Mouse (Mus musculus) heart, embryonic 14.5 days (tissue): ENCODE measurements around the gene Zbtb1. TPM values are rescaled to one million over a fixed set of nuclear protein-coding genes. Genes with fewer than 3 reads are reported as not detected.
"Not testable (repeated sequence)": the region's sequence is repeated elsewhere in the genome, so short reads cannot be mapped to it uniquely, and the experiment has no call there.

ENCODE experiments used
- ATAC-seq: fragments of 200-750 bp; cut with Nextera tagmentation; 2 replicates; pipeline ENCODE4 v1.8.0; 2017; ENCODE audit warnings: low read depth, moderate TSS enrichment; ENCODE audit not compliant: insufficient number of reproducible peaks, insufficient read depth, low FRiP score
- H3K27ac ChIP-seq, 2 experiments: fragments of 200-500 bp in 1 of 2; fragments of 300-500 bp in 1 of 2; sonication (generic) in 1 of 2; replicated peaks in 1 of 2; 2 replicates each; pipeline ENCODE4 v1.5.1; 2012 to 2014; ENCODE audit warnings: low read depth in 2 of 2, low read length in 2 of 2, control low read depth in 1 of 2, mild to moderate bottlenecking in 1 of 2, mixed read lengths in 1 of 2; ENCODE audit not compliant: control insufficient read depth in 1 of 2, insufficient read depth in 1 of 2
- H3K27me3 ChIP-seq: fragments of 300-500 bp; sonication (generic); 2 replicates; pipeline ENCODE4 v1.6.1; 2014; ENCODE audit warnings: mild to moderate bottlenecking, low read length, control low read depth; ENCODE audit not compliant: control insufficient read depth, insufficient read depth
- H3K36me3 ChIP-seq: fragments of 300-500 bp; sonication (generic); 2 replicates; pipeline ENCODE4 v1.6.1; 2014; ENCODE audit warnings: mild to moderate bottlenecking, control low read depth, low read length, mixed read lengths; ENCODE audit not compliant: control insufficient read depth, insufficient read depth
- H3K4me1 ChIP-seq, 2 experiments: fragments of 200-500 bp in 1 of 2; fragments of 300-500 bp in 1 of 2; sonication (generic) in 1 of 2; 2 replicates each; pipeline ENCODE4 v1.6.1; 2012 to 2014; ENCODE audit warnings: low read length in 2 of 2, control low read depth in 1 of 2, mixed read lengths in 1 of 2; ENCODE audit not compliant: control insufficient read depth in 2 of 2, insufficient read depth in 2 of 2
- H3K4me2 ChIP-seq: fragments of 300-500 bp; sonication (generic); 2 replicates; pipeline ENCODE4 v1.6.1; 2014; ENCODE audit warnings: mild to moderate bottlenecking, low read length
- H3K4me3 ChIP-seq, 2 experiments: fragments of 200-500 bp in 1 of 2; fragments of 300-500 bp in 1 of 2; sonication (generic) in 1 of 2; 2 replicates each; pipeline ENCODE4 v1.5.1; 2012 to 2014; ENCODE audit warnings: low read length in 2 of 2, mild to moderate bottlenecking in 2 of 2, control low read depth in 1 of 2, low read depth in 1 of 2, moderate library complexity in 1 of 2; ENCODE audit not compliant: control insufficient read depth in 1 of 2, insufficient read depth in 1 of 2
- H3K9ac ChIP-seq: fragments of 300-500 bp; sonication (generic); 2 replicates; pipeline ENCODE4 v1.6.1; 2014; ENCODE audit warnings: mild to moderate bottlenecking, low read length
- H3K9me3 ChIP-seq: fragments of 300-500 bp; sonication (generic); 2 replicates; pipeline ENCODE4 v1.6.1; 2016; ENCODE audit warnings: low read length, control low read depth; ENCODE audit not compliant: control insufficient read depth
- WGBS: fragments of 180-500 bp; shearing (Covaris S2); extraction: QIAGEN DNeasy Blood & Tissue Kit; methylation state at CpG from one replicate; pipeline ENCODE4 v1.1.7; 2014; 5-methylcytosine and 5-hydroxymethylcytosine counted together
- polyA plus RNA-seq: library from polyadenylated mRNA; unstranded; fragments of >200 nt; fragmentation: Nextera tagmentation; extraction: Ambion mirVana; gene quantifications from 2 replicates; pipeline ENCODE4 v1.2.1, GENCODE M21; 2014

Gene Zbtb1
- polyA plus RNA-seq, 1 experiment from 2014 or later: 8.8 TPM

DNA sequence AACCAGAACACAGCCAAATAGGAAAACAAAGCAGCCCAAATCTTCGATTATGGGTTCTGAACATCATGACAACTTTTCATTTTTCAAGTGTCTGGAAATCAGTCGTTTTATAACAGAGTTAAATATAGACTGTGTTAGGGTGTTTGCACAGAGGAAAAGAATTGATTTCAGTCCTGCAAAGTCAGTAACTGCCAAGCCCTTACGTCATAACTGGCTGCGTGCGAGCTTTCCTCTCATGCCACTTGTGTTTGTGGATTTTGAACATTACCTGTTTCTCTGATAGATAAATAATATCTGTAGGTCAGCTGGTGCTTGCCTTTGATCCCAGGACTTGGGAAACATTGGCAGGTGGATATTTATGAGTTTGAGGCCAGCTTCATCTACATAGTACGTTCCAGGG lies 61.4 kb downstream of the Zbtb1 start:
- H3K9ac ChIP-seq: no peak overlapping the region
- peaks cover 15 to 21% of the 10 kb centered on the region in 2 experiments for H3K4me1 ChIP-seq
- 74% methylated on average over 6 of the region's 6 CpGs for WGBS
- no peak overlapping the region for H3K4me2 ChIP-seq
- H3K27me3 ChIP-seq: peaks cover 3% of the 10 kb centered on the region; the same call in 1 of the 2 replicates
- no peak for ATAC-seq
- no peaks in the 10 kb centered on the region for H3K36me3 ChIP-seq
- H3K9me3 ChIP-seq: no peaks in the 10 kb centered on the region
- no peak overlapping the region for H3K4me3 ChIP-seq
- H3K27ac ChIP-seq: no peak overlapping the region

DNA sequence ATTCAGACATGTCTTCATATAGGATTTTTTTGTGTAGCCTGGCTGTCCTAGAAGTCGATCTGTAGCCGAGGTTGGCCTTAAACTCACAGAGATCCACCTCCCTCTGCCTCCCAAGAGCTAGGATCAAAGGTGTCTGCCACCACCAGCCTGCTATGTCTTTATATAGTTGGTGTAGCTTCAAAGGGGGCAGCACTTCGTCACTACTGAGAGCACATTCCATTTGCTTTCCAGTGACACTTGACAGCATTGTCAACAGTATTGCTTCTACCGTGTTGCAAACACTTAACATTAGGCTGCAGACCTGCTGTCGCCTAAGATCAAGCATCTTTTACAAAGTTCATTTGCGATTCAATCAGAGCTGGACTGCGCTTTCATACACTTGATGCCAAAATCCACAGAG lies 64.0 kb downstream of the Zbtb1 start:
- Histone ChIP-seq H3K9ac (no peak overlapping the region), H3K27ac (no peak overlapping the region), H3K4me2 (peak overlapping the region; percentile 66), H3K36me3 (no peaks in the 10 kb centered on the region), H3K27me3 (peaks cover 3% of the 10 kb centered on the region; the same call in 1 of the 2 replicates), H3K4me3 (peak overlapping the region in 1 of 2 experiments; percentile 38; a peak in 2 of 4 replicates), H3K4me1 (peaks cover 15 to 21% of the 10 kb centered on the region in 2 experiments), H3K9me3 (no peaks in the 10 kb centered on the region)
- ATAC-seq: peak; percentile 48; the same call in 1 of the 2 replicates
- WGBS: 15% methylated on average over 7 of the region's 7 CpGs

DNA sequence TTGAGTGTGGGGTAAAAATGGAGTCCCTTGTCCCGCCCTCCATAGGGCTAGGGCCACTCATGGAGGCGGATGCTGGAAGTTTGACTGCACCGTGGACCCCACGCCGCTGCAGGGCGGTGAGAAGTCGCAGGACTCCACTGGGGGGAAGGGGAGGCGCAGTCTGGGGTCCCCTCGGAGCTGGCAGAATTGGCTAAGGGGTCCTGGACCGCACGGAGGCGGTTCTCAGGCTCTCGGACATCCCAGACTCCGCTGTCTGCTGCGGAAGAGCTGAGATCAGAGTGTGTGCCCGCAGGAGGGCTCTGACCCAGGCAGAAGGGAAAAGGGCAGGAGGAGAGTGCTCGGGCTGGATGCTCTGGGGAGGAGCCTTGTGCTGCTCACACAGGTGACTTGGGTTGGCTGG lies 65.0 kb downstream of the Zbtb1 start:
- H3K9ac ChIP-seq: peak overlapping the region; percentile 66
- H3K9me3 ChIP-seq: no peaks in the 10 kb centered on the region
- H3K27ac ChIP-seq: no peak overlapping the region
- 4% methylated on average over 17 of the region's 17 CpGs for WGBS
- peak overlapping the region; percentile 38 to 63 for H3K4me3 ChIP-seq
- no peaks in the 10 kb centered on the region for H3K36me3 ChIP-seq
- H3K4me1 ChIP-seq: peaks cover 15 to 21% of the 10 kb centered on the region in 2 experiments
- ATAC-seq: 0 out of 2 replicates have a peak, but pooled peaks have one; percentile 32
- H3K4me2 ChIP-seq: peak overlapping the region; percentile 66
- H3K27me3 ChIP-seq: peaks cover 3% of the 10 kb centered on the region; the same call in 1 of the 2 replicates

DNA sequence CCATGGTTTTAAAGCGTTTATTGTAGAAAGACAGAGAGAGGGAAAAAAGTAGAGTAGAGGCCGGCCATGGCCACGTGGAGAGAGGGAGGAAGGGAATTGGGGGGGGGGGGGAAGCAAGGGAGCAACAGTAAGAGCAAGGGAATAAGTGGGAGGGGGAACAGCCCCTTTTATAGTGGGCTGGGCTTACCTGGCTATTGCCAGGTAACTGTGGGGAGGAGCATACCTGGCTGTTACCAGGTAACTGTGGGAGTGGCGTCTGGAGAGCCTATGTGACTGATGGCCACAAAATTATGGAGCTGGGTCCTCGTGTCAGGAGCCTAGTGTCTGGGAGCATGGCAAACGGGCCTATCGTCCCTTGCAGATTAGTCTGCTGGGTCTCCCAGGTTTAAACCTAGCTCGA lies 65.5 kb downstream of the Zbtb1 start:
- H3K27me3 ChIP-seq: peaks cover 3% of the 10 kb centered on the region; the same call in 1 of the 2 replicates
- H3K36me3 ChIP-seq: no peaks in the 10 kb centered on the region
- no peaks in the 10 kb centered on the region for H3K9me3 ChIP-seq
- 56% methylated on average over 8 of the region's 8 CpGs for WGBS
- peak overlapping the region; percentile 38 to 63; a peak in 1 of 4 replicates for H3K4me3 ChIP-seq
- H3K27ac ChIP-seq: no peak overlapping the region
- peak overlapping the region; percentile 66 for H3K4me2 ChIP-seq
- H3K4me1 ChIP-seq: peaks cover 15 to 20% of the 10 kb centered on the region in 2 experiments
- no peak overlapping the region for H3K9ac ChIP-seq
- no peak for ATAC-seq

DNA sequence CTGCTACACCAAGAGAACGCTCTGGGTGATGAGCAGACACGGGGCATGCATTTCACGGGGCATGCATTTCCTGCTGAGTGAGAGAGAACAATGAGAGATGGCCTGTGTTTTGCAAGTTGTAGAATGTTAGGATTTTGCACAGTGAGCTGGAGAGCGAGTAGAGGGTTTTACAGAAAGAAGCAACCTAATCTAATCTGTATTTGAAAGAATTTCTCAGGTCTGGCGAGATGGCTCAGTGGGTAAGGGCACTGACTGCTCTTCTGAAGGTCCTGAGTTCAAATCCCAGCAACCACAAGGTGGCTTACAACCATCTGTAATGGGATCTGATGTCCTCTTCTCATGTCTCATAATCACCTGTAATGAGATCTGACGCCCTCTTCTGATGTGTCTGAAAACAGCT lies 73.4 kb downstream of the Zbtb1 start:
- 76% methylated on average over 6 of the region's 6 CpGs for WGBS
- not testable (repeated sequence) for ATAC-seq, H3K9me3 ChIP-seq, H3K36me3 ChIP-seq, H3K4me3 ChIP-seq, H3K27ac ChIP-seq, H3K9ac ChIP-seq, H3K27me3 ChIP-seq, H3K4me2 ChIP-seq
- H3K4me1 ChIP-seq: peaks cover 3 to 11% of the 10 kb centered on the region in 2 experiments; a peak in 2 of 4 replicates

DNA sequence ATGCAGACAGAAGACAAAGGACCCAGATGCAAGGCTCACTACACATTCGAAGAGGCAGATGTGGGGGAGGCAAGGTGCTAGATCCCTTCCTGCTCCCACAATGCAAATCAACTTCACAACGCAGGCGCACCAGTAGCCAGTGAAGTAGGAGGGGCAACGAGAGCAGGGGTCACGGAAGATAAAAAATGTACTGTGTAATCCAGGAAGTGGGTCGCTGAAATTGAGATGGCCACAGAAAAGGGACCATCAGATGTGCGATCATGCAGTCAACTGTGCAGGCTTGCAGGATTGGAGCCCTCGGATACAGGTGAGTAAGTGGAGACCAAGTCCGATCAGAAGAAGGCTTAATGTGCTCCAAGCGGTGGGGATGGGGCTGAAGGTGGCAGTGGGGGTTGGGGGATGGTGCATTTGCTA lies 74.3 kb downstream of the Zbtb1 start:
- ATAC-seq: no peak
- Histone ChIP-seq H3K27ac (no peak overlapping the region), H3K4me2 (peak overlapping the region; percentile 19)

DNA sequence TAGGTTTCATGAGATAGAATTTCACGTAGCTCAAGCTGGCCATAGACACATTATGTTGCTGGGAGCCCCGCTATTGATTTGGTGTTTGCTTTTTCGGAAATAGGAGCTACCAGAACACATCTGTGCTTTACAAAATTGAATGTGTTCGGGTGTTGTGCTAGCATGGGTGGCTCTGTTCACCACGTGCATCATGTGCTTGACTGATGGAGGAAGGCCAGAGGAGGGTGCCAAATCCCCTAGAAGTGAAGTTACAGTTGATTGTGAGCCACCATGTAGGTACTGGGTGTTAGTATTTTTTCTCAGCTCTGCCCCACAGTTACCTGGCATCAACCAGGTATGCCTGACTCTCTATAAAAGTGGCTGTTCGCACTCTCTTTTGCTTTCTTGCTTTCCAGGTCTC lies 74.8 kb downstream of the Zbtb1 start:
- H3K4me1 ChIP-seq: peaks cover 3 to 12% of the 10 kb centered on the region in 2 experiments; a peak in 2 of 4 replicates
- no peak for ATAC-seq
- H3K4me2 ChIP-seq: peak overlapping the region; percentile 19
- 75% methylated on average over 6 of the region's 6 CpGs for WGBS
- peak overlapping the region in 1 of 2 experiments; percentile 3; a peak in 1 of 4 replicates for H3K4me3 ChIP-seq
- no peak overlapping the region for H3K27ac ChIP-seq
- no peaks in the 10 kb centered on the region for H3K9me3 ChIP-seq
- no peaks in the 10 kb centered on the region for H3K36me3 ChIP-seq
- H3K27me3 ChIP-seq: no peaks in the 10 kb centered on the region
- H3K9ac ChIP-seq: no peak overlapping the region; the same call in 1 of the 2 replicates

More for the DNA sequence above, 74.3 kb downstream of the Zbtb1 start:
- Histone ChIP-seq H3K27me3 (no peaks in the 10 kb centered on the region), H3K4me3 (peak overlapping the region; percentile 3 to 34; a peak in 3 of 4 replicates), H3K36me3 (no peaks in the 10 kb centered on the region), H3K9ac (no peak overlapping the region), H3K9me3 (no peaks in the 10 kb centered on the region), H3K4me1 (peaks cover 3 to 12% of the 10 kb centered on the region in 2 experiments; a peak in 2 of 4 replicates)
- 55% methylated on average over 10 of the region's 10 CpGs for WGBS

DNA sequence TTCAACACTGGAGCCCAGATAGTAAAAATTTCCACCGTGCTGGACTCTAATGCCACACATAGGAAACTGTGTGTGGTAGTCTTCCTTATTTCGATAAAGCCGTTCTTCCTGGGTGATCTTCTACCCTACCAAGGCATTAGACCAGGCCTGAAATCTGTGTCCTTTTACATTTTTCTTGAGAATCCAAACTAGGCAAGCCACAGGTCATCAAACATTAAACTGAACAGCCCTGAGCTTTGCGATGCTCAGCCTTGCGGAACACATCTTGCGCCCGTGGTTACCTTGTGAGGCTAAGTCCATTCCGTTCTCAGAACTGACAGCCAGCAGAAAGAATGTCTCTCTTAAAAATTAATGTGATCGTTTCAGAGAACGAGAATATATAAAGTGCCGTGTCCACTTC lies 76.1 kb downstream of the Zbtb1 start:
- Histone ChIP-seq H3K4me1 (peaks cover 3 to 12% of the 10 kb centered on the region in 2 experiments; a peak in 2 of 4 replicates), H3K9ac (no peak overlapping the region), H3K4me3 (no peak overlapping the region), H3K4me2 (no peak overlapping the region), H3K36me3 (no peaks in the 10 kb centered on the region), H3K9me3 (no peaks in the 10 kb centered on the region), H3K27me3 (no peaks in the 10 kb centered on the region), H3K27ac (no peak overlapping the region)
- ATAC-seq: no peak
- 92% methylated on average over 11 of the region's 11 CpGs for WGBS
